Mouse (Mus musculus) spleen, adult 12 weeks (tissue): Measurements from ENCODE around the gene Alg5.

ENCODE experiments used
- DNase-seq: peaks from one replicate; pipeline ENCODE4 v3.0.0; 2022; ENCODE audit warnings: low spot score

Gene Alg5

DNA sequence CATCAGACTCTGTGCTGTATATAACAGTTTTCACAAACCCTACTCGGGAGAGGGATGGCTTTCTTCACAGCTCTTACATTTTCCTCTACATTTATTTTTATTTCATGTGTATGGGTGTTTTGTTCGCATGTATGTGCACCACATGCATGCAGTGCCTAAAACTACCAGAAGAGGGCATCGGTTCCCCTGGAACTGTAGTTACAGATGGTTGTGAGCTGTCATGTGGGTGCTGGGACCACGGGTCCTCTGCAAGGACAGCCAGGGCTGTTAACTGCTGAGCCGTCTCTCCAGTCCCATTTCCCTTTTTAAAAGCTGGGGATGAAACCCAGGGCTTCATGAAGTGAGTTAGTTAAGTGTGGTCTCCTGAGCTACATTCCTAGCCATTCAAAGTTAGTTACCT, 60.0 kb downstream of the Alg5 start:
- no peak for DNase-seq

DNA sequence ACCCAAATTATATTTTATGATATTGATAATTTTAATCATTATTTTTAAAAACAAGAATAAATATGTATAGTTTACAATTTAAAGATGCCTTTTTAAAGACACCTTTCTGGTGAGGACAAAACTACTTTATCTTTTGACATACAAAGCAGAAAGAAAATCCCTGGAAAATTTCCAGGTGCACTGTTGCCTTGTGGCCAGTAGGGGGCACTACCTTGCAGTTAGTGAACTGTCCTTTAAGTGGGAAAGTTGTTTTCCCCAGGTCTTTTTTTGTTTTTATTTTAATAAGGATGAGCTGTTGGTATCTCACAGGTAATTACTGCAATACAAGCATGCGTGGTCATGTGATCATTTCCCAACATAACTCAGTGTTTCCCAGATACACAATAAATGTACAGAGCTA, 60.5 kb downstream of the Alg5 start:
- no peak for DNase-seq

DNA sequence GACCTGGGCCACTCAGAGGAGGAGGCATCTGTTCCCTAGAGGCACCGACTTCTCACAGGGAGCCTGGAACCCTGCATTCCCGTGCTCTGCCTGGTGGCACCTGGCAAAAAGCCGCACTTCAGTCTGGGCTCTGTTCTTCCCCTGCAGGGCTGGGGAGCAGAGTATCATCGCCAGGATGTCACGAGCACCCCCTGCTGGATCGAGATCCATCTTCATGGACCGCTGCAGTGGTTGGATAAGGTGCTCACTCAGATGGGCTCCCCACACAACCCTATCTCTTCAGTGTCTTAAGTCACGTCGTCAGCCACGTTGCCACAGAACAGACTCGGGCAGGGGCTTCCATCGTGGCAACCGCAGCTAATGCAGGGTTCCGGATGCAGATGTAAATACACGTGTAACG, 61.9 kb downstream of the Alg5 start:
- DNase-seq = no peak
